Mouse (Mus musculus) cerebellum, adult 8-10 months (tissue): ENCODE results near the gene Smim12.
A peak's percentile ranks its signal among the peaks of the same experiment; 100 is the strongest.

Source experiments
- DNase-seq: peaks from one replicate; pipeline ENCODE4 v3.0.0; 2022

Smim12 gene

GRCm38 (mm10) chr4:127243552-127243951 lies at the start of gene Smim12:
Smim12 (plus strand) TSS chr4:127243784.
- peak; percentile 100 for DNase-seq

- DNase-seq, result no peak
These were observed 48.9 kb upstream of the Smim12 start for GRCm38 (mm10) chr4:127194477-127195269.

GRCm38 (mm10) chr4:127198609-127199008 lies 45.0 kb upstream of the Smim12 start:
- DNase-seq, result no peak

- no peak for DNase-seq
These were observed 44.2 kb upstream of the Smim12 start for GRCm38 (mm10) chr4:127199406-127199805.

- no peak for DNase-seq
These were observed 43.3 kb upstream of the Smim12 start for GRCm38 (mm10) chr4:127200164-127200722.

GRCm38 (mm10) chr4:127200769-127201617 lies 42.6 kb upstream of the Smim12 start:
- DNase-seq, result no peak

GRCm38 (mm10) chr4:127203081-127203480 lies 40.5 kb upstream of the Smim12 start:
- DNase-seq, result no peak

GRCm38 (mm10) chr4:127211318-127211717 lies 32.3 kb upstream of the Smim12 start:
- no peak for DNase-seq

- no peak for DNase-seq
These were observed 29.1 kb upstream of the Smim12 start for GRCm38 (mm10) chr4:127214510-127214909.

- DNase-seq, result no peak
These were observed 28.5 kb upstream of the Smim12 start for GRCm38 (mm10) chr4:127215103-127215502.

GRCm38 (mm10) chr4:127215799-127216198 lies 27.8 kb upstream of the Smim12 start:
- no peak for DNase-seq

- DNase-seq, result peak; percentile 67
These were observed 27.3 kb upstream of the Smim12 start for GRCm38 (mm10) chr4:127216251-127216651.

- DNase-seq, result no peak
These were observed 26.5 kb upstream of the Smim12 start for GRCm38 (mm10) chr4:127217048-127217447.

- peak; percentile 56 for DNase-seq
These were observed 20.3 kb upstream of the Smim12 start for GRCm38 (mm10) chr4:127223291-127223690.

GRCm38 (mm10) chr4:127223755-127224154 lies 19.8 kb upstream of the Smim12 start:
- DNase-seq, result no peak

- DNase-seq, result no peak
These were observed 19.0 kb upstream of the Smim12 start for GRCm38 (mm10) chr4:127224444-127225100.

- DNase-seq, result no peak
These were observed 17.5 kb upstream of the Smim12 start for GRCm38 (mm10) chr4:127226067-127226466.

- no peak for DNase-seq
These were observed 16.4 kb upstream of the Smim12 start for GRCm38 (mm10) chr4:127227051-127227673.

- peak; percentile 83 for DNase-seq
These were observed 11.6 kb upstream of the Smim12 start for GRCm38 (mm10) chr4:127232028-127232427.

GRCm38 (mm10) chr4:127232551-127232950 lies 11.0 kb upstream of the Smim12 start:
- DNase-seq, result no peak

GRCm38 (mm10) chr4:127233416-127234125 lies 10.0 kb upstream of the Smim12 start:
- no peak for DNase-seq
